Mouse (Mus musculus): ENCODE results near the gene Ctf1. TPM values are rescaled to one million over a fixed set of nuclear protein-coding genes. Genes with fewer than 3 reads are reported as not detected.

Gene Ctf1
- total and polyA plus RNA-seq, 3 experiments = 1.7 to 5.3 (median 2.3) TPM

GRCm38 (mm10) chr7:127745251-127745651, 32.7 kb downstream of the Ctf1 start:
- peak; percentile 79 for DNase-seq (ENCODE audit: low spot score)
- no peaks in the 10 kb centered on the region for H3K9me3 ChIP-seq (replicated peaks)
- TF ChIP-seq TAL1 (conservative IDR thresholded peaks at IDR 0.05; ENCODE audit: low read depth, low read length) = no peak
- no peak for TF ChIP-seq POLR2AphosphoS5 (IDR thresholded peaks at IDR 0.05; ENCODE audit: insufficient replicate concordance, low read depth, low read length)
- no peak for TF ChIP-seq GATA1 (IDR thresholded peaks at IDR 0.05; ENCODE audit: borderline replicate concordance, low read length)
- TF ChIP-seq CTCF (IDR thresholded peaks at IDR 0.05; ENCODE audit: low read depth, low read length) = no peak
- no peak for TF ChIP-seq GATA2 (IDR thresholded peaks at IDR 0.05; ENCODE audit: borderline replicate concordance, low read depth, low read length)

GRCm38 (mm10) chr7:127745652-127746493, 33.3 kb downstream of the Ctf1 start:
- Histone ChIP-seq H3K27me3 (ENCODE audit: insufficient read depth, low read length) (peaks cover 6% of the 10 kb centered on the region), H3K4me1 (ENCODE audit: insufficient read depth, low read depth, low read length) (peaks cover 34% of the 10 kb centered on the region), H3K4me3 (ENCODE audit: low read depth, low read length) (peak overlapping the region; percentile 82), H3K9me3 (replicated peaks) (no peaks in the 10 kb centered on the region), H3K36me3 (replicated peaks) (peaks cover 34% of the 10 kb centered on the region)
- TF ChIP-seq POLR2AphosphoS5 (IDR thresholded peaks at IDR 0.05; ENCODE audit: insufficient replicate concordance, low read depth, low read length) (no peak), TAL1 (conservative IDR thresholded peaks at IDR 0.05; ENCODE audit: low read depth, low read length) (no peak)
- peak; percentile 76 for DNase-seq (ENCODE audit: low spot score)
- peak; percentile 70 for ATAC-seq (ENCODE audit: extremely low read depth, insufficient number of reproducible peaks, low FRiP score, poor library complexity, severe bottlenecking)

More at GRCm38 (mm10) chr7:127745251-127745651, 32.7 kb downstream of the Ctf1 start:
- Histone ChIP-seq H3K4me3 (ENCODE audit: low read depth, low read length) (peak overlapping the region; percentile 82), H3K27me3 (ENCODE audit: insufficient read depth, low read length) (peaks cover 11% of the 10 kb centered on the region), H3K4me1 (ENCODE audit: insufficient read depth, low read depth, low read length) (peaks cover 34% of the 10 kb centered on the region), H3K36me3 (replicated peaks) (peaks cover 28% of the 10 kb centered on the region)
- peak; percentile 75 for ATAC-seq (ENCODE audit: extremely low read depth, insufficient number of reproducible peaks, low FRiP score, poor library complexity, severe bottlenecking)

GRCm38 (mm10) chr7:127746494-127747491, 34.3 kb downstream of the Ctf1 start:
- Histone ChIP-seq H3K27me3 (ENCODE audit: insufficient read depth, low read length) (peaks cover 1% of the 10 kb centered on the region; the same call in 1 of the 2 replicates), H3K9me3 (replicated peaks) (no peaks in the 10 kb centered on the region), H3K4me1 (ENCODE audit: insufficient read depth, low read depth, low read length) (peaks cover 34% of the 10 kb centered on the region), H3K4me3 (ENCODE audit: low read depth, low read length) (peak overlapping the region; percentile 82), H3K36me3 (replicated peaks) (peaks cover 43% of the 10 kb centered on the region)
- ATAC-seq (ENCODE audit: extremely low read depth, insufficient number of reproducible peaks, low FRiP score, poor library complexity, severe bottlenecking) = no peak
- TF ChIP-seq POLR2AphosphoS5 (IDR thresholded peaks at IDR 0.05; ENCODE audit: insufficient replicate concordance, low read depth, low read length) (no peak), CTCF (IDR thresholded peaks at IDR 0.05; ENCODE audit: low read depth, low read length) (no peak), GATA1 (IDR thresholded peaks at IDR 0.05; ENCODE audit: borderline replicate concordance, low read length) (no peak), TAL1 (conservative IDR thresholded peaks at IDR 0.05; ENCODE audit: low read depth, low read length) (no peak), GATA2 (IDR thresholded peaks at IDR 0.05; ENCODE audit: borderline replicate concordance, low read depth, low read length) (no peak)
- peak; percentile 60 for DNase-seq (ENCODE audit: low spot score)

GRCm38 (mm10) chr7:127747559-127748234, 35.2 kb downstream of the Ctf1 start:
- Histone ChIP-seq H3K4me1 (ENCODE audit: insufficient read depth, low read depth, low read length) (peaks cover 34% of the 10 kb centered on the region), H3K27me3 (ENCODE audit: insufficient read depth, low read length) (no peaks in the 10 kb centered on the region), H3K36me3 (replicated peaks) (peaks cover 51% of the 10 kb centered on the region), H3K9me3 (replicated peaks) (no peaks in the 10 kb centered on the region), H3K4me3 (ENCODE audit: low read depth, low read length) (no peak overlapping the region; the same call in 1 of the 2 replicates)
- no peak for TF ChIP-seq GATA2 (IDR thresholded peaks at IDR 0.05; ENCODE audit: borderline replicate concordance, low read depth, low read length)
- TF ChIP-seq GATA1 (IDR thresholded peaks at IDR 0.05; ENCODE audit: borderline replicate concordance, low read length) = no peak
- TF ChIP-seq POLR2AphosphoS5 (IDR thresholded peaks at IDR 0.05; ENCODE audit: insufficient replicate concordance, low read depth, low read length) = no peak
- TF ChIP-seq CTCF (IDR thresholded peaks at IDR 0.05; ENCODE audit: low read depth, low read length) = no peak
- TF ChIP-seq TAL1 (conservative IDR thresholded peaks at IDR 0.05; ENCODE audit: low read depth, low read length) = no peak
- DNase-seq (ENCODE audit: low spot score) (no peak), ATAC-seq (ENCODE audit: extremely low read depth, insufficient number of reproducible peaks, low FRiP score, poor library complexity, severe bottlenecking) (no peak)

GRCm38 (mm10) chr7:127748235-127748560, 35.7 kb downstream of the Ctf1 start:
- ATAC-seq (ENCODE audit: extremely low read depth, insufficient number of reproducible peaks, low FRiP score, poor library complexity, severe bottlenecking) = no peak
- H3K4me1 ChIP-seq (ENCODE audit: insufficient read depth, low read depth, low read length) = peaks cover 39% of the 10 kb centered on the region
- no peaks in the 10 kb centered on the region for H3K27me3 ChIP-seq (ENCODE audit: insufficient read depth, low read length)
- H3K9me3 ChIP-seq (replicated peaks) = no peaks in the 10 kb centered on the region
- DNase-seq (ENCODE audit: low spot score) = no peak
- peaks cover 56% of the 10 kb centered on the region for H3K36me3 ChIP-seq (replicated peaks)
- H3K4me3 ChIP-seq (ENCODE audit: low read depth, low read length) = no peak overlapping the region
- no peak for TF ChIP-seq GATA1 (IDR thresholded peaks at IDR 0.05; ENCODE audit: borderline replicate concordance, low read length)

Data from G1E (cell line).